Mouse (Mus musculus) midbrain, embryonic 10.5 days (tissue): ENCODE measurements around the gene Gm45837. TPM values are rescaled to one million over a fixed set of nuclear protein-coding genes. Genes with fewer than 3 reads are reported as not detected.
A peak's percentile ranks its signal among the peaks of the same experiment; 100 is the strongest.

Experiments used
- DNase-seq: peaks from one replicate; pipeline ENCODE4 v3.0.0-alpha.2; 2017; ENCODE audit warnings: low spot score
- H3K27ac ChIP-seq: fragments of 300-500 bp; sonication (generic); replicated peaks from 2 replicates; pipeline ENCODE4 v1.5.1; 2016; ENCODE audit warnings: mild to moderate bottlenecking
- H3K27me3 ChIP-seq: fragments of 300-500 bp; sonication (generic); 2 replicates; pipeline ENCODE4 v1.6.1; 2016; ENCODE audit warnings: low read depth, mild to moderate bottlenecking; ENCODE audit not compliant: poor library complexity, severe bottlenecking
- H3K36me3 ChIP-seq: fragments of 300-500 bp; sonication (generic); 2 replicates; pipeline ENCODE4 v1.6.1; 2016; ENCODE audit warnings: mild to moderate bottlenecking, moderate library complexity
- H3K4me1 ChIP-seq: fragments of 300-500 bp; sonication (generic); 2 replicates; pipeline ENCODE4 v1.6.1; 2016
- H3K4me3 ChIP-seq: fragments of 300-500 bp; sonication (generic); 2 replicates; pipeline ENCODE4 v1.5.1; 2016; ENCODE audit warnings: mild to moderate bottlenecking, moderate library complexity
- H3K9me3 ChIP-seq: fragments of 300-500 bp; sonication (generic); replicated peaks from 2 replicates; pipeline ENCODE4 v1.6.1; 2016; ENCODE audit warnings: mild to moderate bottlenecking
- WGBS: fragments of 180-500 bp; shearing (Covaris S2); methylation state at CpG from one replicate; pipeline ENCODE4 v1.1.7; 2016; 5-methylcytosine and 5-hydroxymethylcytosine counted together
- polyA plus RNA-seq: library from polyadenylated mRNA; unstranded; fragments of >200 nt; fragmentation: Nextera tagmentation; extraction: Ambion mirVana; gene quantifications from 2 replicates; pipeline ENCODE4 v1.2.1, GENCODE M21; 2016

Gene Gm45837
- 3.0 TPM in 1 of 2 replicates, not detected in the other for polyA plus RNA-seq

GRCm38 (mm10) chr7:101410267-101410936 is at the start of gene Gm45837:
Gene Gm45837, plus strand, starts transcription at chr7:101410886.
- no peak within 1 kb of the TSS for H3K27ac ChIP-seq
- peaks cover 14% of the 10 kb centered on the region for H3K27me3 ChIP-seq
- H3K9me3 ChIP-seq = no peaks in the 10 kb centered on the region
- no peak within 1 kb of the TSS for H3K4me3 ChIP-seq
- peaks cover 23% of the 10 kb centered on the region for H3K4me1 ChIP-seq
- WGBS = 85% methylated on average over 11 of the region's 11 CpGs
- no peaks in the 10 kb centered on the region for H3K36me3 ChIP-seq
- DNase-seq = no peak

- no peaks in the 10 kb centered on the region for H3K9me3 ChIP-seq
- no peak for DNase-seq
- H3K27me3 ChIP-seq = no peaks in the 10 kb centered on the region
- H3K36me3 ChIP-seq = no peaks in the 10 kb centered on the region
- WGBS = 76% methylated on average over 4 of the region's 4 CpGs
- H3K27ac ChIP-seq = 0 out of 2 replicates have a peak overlapping the region, but pooled peaks have one; percentile 3
- H3K4me3 ChIP-seq = no peak overlapping the region
- H3K4me1 ChIP-seq = peaks cover 19% of the 10 kb centered on the region
Observed at GRCm38 (mm10) chr7:101361021-101361420, 49.7 kb upstream of the Gm45837 start.

GRCm38 (mm10) chr7:101361767-101362166 is 48.9 kb upstream of the Gm45837 start:
- Histone ChIP-seq H3K4me3 (no peak overlapping the region), H3K27ac (no peak overlapping the region), H3K4me1 (peaks cover 12% of the 10 kb centered on the region), H3K27me3 (no peaks in the 10 kb centered on the region), H3K9me3 (no peaks in the 10 kb centered on the region), H3K36me3 (no peaks in the 10 kb centered on the region)
- 72% methylated on average over 4 of the region's 4 CpGs for WGBS
- no peak for DNase-seq

GRCm38 (mm10) chr7:101362791-101363191 is 47.9 kb upstream of the Gm45837 start:
- no peak overlapping the region for H3K4me3 ChIP-seq
- WGBS = 76% methylated on average over 5 of the region's 5 CpGs
- H3K36me3 ChIP-seq = no peaks in the 10 kb centered on the region
- no peaks in the 10 kb centered on the region for H3K9me3 ChIP-seq
- no peak overlapping the region for H3K27ac ChIP-seq
- no peak for DNase-seq
- H3K27me3 ChIP-seq = no peaks in the 10 kb centered on the region
- H3K4me1 ChIP-seq = 0 out of 2 replicates have a peak, but pooled peaks cover 7% of the 10 kb centered on the region

GRCm38 (mm10) chr7:101363914-101364313 is 46.8 kb upstream of the Gm45837 start:
- no peaks in the 10 kb centered on the region for H3K9me3 ChIP-seq
- no peaks in the 10 kb centered on the region for H3K36me3 ChIP-seq
- no peak for DNase-seq
- 0 out of 2 replicates have a peak, but pooled peaks cover 7% of the 10 kb centered on the region for H3K4me1 ChIP-seq
- no peaks in the 10 kb centered on the region for H3K27me3 ChIP-seq
- no peak overlapping the region for H3K4me3 ChIP-seq
- H3K27ac ChIP-seq = no peak overlapping the region
- 77% methylated on average over 5 of the region's 5 CpGs for WGBS

GRCm38 (mm10) chr7:101367901-101368852 is 42.5 kb upstream of the Gm45837 start:
- no peaks in the 10 kb centered on the region for H3K36me3 ChIP-seq
- DNase-seq = no peak
- H3K27ac ChIP-seq = no peak overlapping the region
- H3K4me3 ChIP-seq = no peak overlapping the region
- WGBS = 74% methylated on average over 11 of the region's 11 CpGs
- H3K4me1 ChIP-seq = 0 out of 2 replicates have a peak, but pooled peaks cover 4% of the 10 kb centered on the region
- H3K27me3 ChIP-seq = no peaks in the 10 kb centered on the region
- H3K9me3 ChIP-seq = no peaks in the 10 kb centered on the region

GRCm38 (mm10) chr7:101369666-101370065 is 41.0 kb upstream of the Gm45837 start:
- Histone ChIP-seq H3K27me3 (no peaks in the 10 kb centered on the region), H3K9me3 (no peaks in the 10 kb centered on the region), H3K4me3 (no peak overlapping the region), H3K4me1 (no peaks in the 10 kb centered on the region), H3K36me3 (no peaks in the 10 kb centered on the region), H3K27ac (no peak overlapping the region)
- 82% methylated on average over 7 of the region's 7 CpGs for WGBS
- DNase-seq = no peak

- H3K4me1 ChIP-seq = peaks cover 5% of the 10 kb centered on the region
- no peaks in the 10 kb centered on the region for H3K9me3 ChIP-seq
- H3K27ac ChIP-seq = no peak overlapping the region
- H3K4me3 ChIP-seq = no peak overlapping the region
- no peak for DNase-seq
- 84% methylated on average over 26 of the region's 26 CpGs for WGBS
- H3K36me3 ChIP-seq = no peaks in the 10 kb centered on the region
- no peaks in the 10 kb centered on the region for H3K27me3 ChIP-seq
Observed at GRCm38 (mm10) chr7:101373082-101373481, 37.6 kb upstream of the Gm45837 start.

- Histone ChIP-seq H3K9me3 (no peaks in the 10 kb centered on the region), H3K27ac (no peak overlapping the region), H3K4me1 (peaks cover 16% of the 10 kb centered on the region), H3K27me3 (no peaks in the 10 kb centered on the region), H3K4me3 (no peak overlapping the region), H3K36me3 (no peaks in the 10 kb centered on the region)
- DNase-seq = no peak
Observed at GRCm38 (mm10) chr7:101374155-101374554, 36.5 kb upstream of the Gm45837 start.

GRCm38 (mm10) chr7:101376701-101377340 is 33.9 kb upstream of the Gm45837 start:
- no peak for DNase-seq
- H3K9me3 ChIP-seq = no peaks in the 10 kb centered on the region
- no peak overlapping the region for H3K27ac ChIP-seq
- H3K27me3 ChIP-seq = no peaks in the 10 kb centered on the region
- no peak overlapping the region for H3K4me3 ChIP-seq
- 88% methylated on average over 10 of the region's 10 CpGs for WGBS
- H3K4me1 ChIP-seq = peaks cover 24% of the 10 kb centered on the region
- H3K36me3 ChIP-seq = no peaks in the 10 kb centered on the region

GRCm38 (mm10) chr7:101377741-101378262 is 32.9 kb upstream of the Gm45837 start:
- 49% methylated on average over 7 of the region's 7 CpGs for WGBS
- no peaks in the 10 kb centered on the region for H3K27me3 ChIP-seq
- no peaks in the 10 kb centered on the region for H3K9me3 ChIP-seq
- H3K36me3 ChIP-seq = no peaks in the 10 kb centered on the region
- peaks cover 26% of the 10 kb centered on the region for H3K4me1 ChIP-seq
- H3K4me3 ChIP-seq = peak overlapping the region; percentile 10; the same call in 1 of the 2 replicates
- H3K27ac ChIP-seq = peak overlapping the region; percentile 46; the same call in 1 of the 2 replicates
- DNase-seq = no peak

- Histone ChIP-seq H3K36me3 (no peaks in the 10 kb centered on the region), H3K4me3 (no peak overlapping the region), H3K27me3 (no peaks in the 10 kb centered on the region), H3K4me1 (peaks cover 26% of the 10 kb centered on the region), H3K27ac (peak overlapping the region; percentile 46; the same call in 1 of the 2 replicates), H3K9me3 (no peaks in the 10 kb centered on the region)
- WGBS = 56% methylated on average over 3 of the region's 3 CpGs
- no peak for DNase-seq
Observed at GRCm38 (mm10) chr7:101378285-101378684, 32.4 kb upstream of the Gm45837 start.
